Mouse (Mus musculus) layer of hippocampus, postnatal 25 days (tissue): ENCODE measurements around the gene Tmem30c. TPM values are rescaled to one million over a fixed set of nuclear protein-coding genes. Genes with fewer than 3 reads are reported as not detected.
"Not testable (repeated sequence)": the region's sequence is repeated elsewhere in the genome, so short reads cannot be mapped to it uniquely, and the experiment has no call there.

Experiments
- DNase-seq, 2 experiments: peaks; one replicate each; pipeline ENCODE4 v3.0.0; 2022; ENCODE audit warnings: mixed read lengths in 2 of 2, low spot score in 1 of 2; ENCODE audit errors: extremely low spot score in 1 of 2
- total RNA-seq, 2 experiments: library from RNA; stranded (reverse); gene quantifications; 2 replicates each; pipeline ENCODE4 v1.2.3; 2021

Tmem30c gene
- total RNA-seq, 2 experiments from 2014 or later: 0.63 TPM; not detected in 1

DNA sequence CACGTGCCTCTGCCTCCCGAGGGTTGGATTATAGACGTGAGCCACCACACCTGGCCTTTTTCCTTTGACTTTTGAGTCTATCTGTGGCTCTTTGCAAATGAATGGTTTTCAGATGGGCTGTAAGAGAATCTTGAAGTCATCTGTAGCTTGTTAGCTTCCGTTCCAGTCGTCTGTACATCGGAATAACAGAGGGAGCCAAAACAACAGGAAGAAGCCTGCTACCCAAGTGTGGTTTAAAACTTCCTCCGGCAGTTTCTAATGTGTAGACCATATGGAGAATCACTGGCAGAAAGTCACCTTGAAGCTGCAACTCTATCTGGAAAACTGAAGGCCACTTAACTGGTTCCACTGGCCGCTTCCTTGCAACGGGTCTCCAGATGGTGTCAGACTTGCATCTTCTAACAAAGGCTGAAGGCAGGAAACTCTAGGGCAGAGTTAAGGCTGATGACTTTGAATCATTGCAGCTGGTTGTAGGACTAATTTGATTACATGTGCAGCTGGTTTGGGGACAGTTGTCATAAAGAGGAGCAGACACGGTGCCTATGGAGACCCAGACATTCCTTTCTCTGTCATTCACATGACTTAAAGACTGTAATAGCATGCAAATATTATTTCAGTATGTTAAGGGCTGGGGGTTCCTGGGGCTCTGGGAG lies 49.3 kb downstream of the Tmem30c start:
- DNase-seq: no peak

DNA sequence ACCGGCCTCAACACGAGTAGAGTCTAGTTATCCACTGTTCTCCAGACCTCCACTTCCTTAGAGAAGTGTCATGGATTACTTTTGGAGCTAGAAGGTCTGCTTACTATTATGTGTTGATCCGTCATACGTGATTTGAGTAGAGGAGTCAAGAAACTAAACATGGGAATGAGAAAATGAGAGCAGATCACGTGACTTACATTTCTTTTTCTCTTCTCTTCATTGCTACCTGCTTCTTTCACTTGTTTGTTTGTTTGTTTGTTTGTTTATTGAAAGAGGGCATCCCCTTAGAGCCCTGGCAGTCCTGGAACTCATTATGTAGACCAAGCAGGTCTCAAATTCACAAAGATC lies 49.8 kb downstream of the Tmem30c start:
- no peak for DNase-seq

DNA sequence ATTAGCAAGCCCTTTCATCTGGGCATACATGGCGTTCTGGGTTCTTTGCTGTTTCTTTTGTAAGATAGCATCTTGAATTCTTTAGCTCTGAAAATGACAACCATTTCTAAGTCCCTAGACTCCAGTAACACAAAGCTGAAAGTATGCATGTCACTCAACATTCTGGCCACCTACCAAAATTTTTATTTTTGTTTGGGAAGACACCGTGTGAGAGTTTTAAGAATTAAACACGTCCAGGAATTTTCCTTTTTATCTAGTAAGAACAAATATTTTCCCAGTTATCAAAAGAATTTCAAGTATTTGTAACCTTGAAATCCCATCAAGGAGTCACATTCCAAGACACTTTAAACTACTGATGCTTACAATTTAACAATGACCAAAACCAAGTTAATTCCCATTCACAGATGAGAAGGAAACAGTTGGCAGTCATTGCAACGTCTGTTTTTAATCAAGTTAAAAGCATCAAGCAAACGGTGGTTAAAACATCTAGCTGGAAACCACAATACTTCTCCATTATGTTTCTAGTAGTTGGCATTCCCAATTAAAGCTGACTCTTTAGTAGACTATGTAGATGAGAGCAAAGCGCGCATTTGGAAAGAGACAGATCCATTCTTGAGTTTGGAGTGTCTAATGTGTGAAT lies 56.7 kb downstream of the Tmem30c start:
- no peak for DNase-seq

GRCm38 (mm10) chr16:57231937-57232310 lies 60.7 kb downstream of the Tmem30c start:
- DNase-seq: not testable (repeated sequence)

- peak; percentile 90 to 91 for DNase-seq
Observed at GRCm38 (mm10) chr16:57231089-57231936, 61.4 kb downstream of the Tmem30c start, which contains the start of gene Tbc1d23. TSS of gene Tbc1d23 (minus strand) at chr16:57231504.

- no peak for DNase-seq
Observed at GRCm38 (mm10) chr16:57226444-57226843, 66.2 kb downstream of the Tmem30c start.

DNA sequence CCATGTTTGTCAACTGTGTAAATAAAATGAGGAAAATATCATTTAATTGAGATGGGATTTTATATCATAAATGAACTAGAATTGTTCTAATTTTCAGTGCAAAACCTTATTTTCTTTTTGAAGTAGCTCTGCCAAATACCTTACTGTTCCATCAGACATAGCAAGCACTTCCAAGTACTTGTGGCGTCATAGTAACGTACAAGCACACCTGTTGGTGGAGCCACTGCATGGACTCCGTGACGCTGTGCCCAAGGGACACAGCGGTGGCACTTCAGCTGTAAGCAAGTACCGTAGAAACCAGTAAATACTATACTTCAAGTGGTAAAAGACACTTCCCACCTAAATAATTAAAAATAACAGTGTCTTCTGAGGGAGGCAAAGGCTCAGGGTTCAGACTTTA lies 72.3 kb downstream of the Tmem30c start:
- DNase-seq: no peak

Other genes starting within 250 kb of the Tmem30c start
- gene Tmem45a2, start 221.5 kb downstream of the Tmem30c start, total RNA-seq: not detected
- 100 to 1,000 TPM in 1 of 2 experiments, 10 to 100 TPM in 1; 98.8 to 104 TPM for gene Tomm70a, start 171.2 kb downstream of the Tmem30c start, total RNA-seq
- 10 to 100 TPM; 15.5 to 17.0 TPM for gene Nit2, start 125.5 kb downstream of the Tmem30c start, total RNA-seq
- 10 to 100 TPM; 37.6 to 42.0 TPM for gene Tbc1d23, start 61.4 kb downstream of the Tmem30c start, total RNA-seq
- 1 to 10 TPM; 3.1 to 3.9 TPM for gene Filip1l, start 60.2 kb upstream of the Tmem30c start, total RNA-seq